Mouse (Mus musculus): ENCODE results near the gene Icam1.
"Not testable (repeated sequence)": the region's sequence is repeated elsewhere in the genome, so short reads cannot be mapped to it uniquely, and the experiment has no call there.

Gene Icam1

GRCm38 (mm10) chr9:21025258-21025810 is 9.5 kb downstream of the Icam1 start:
- DNase-seq = no peak

- DNase-seq = no peak
Measured at GRCm38 (mm10) chr9:21026849-21027248, 11.1 kb downstream of the Icam1 start.

- no peak for DNase-seq
Measured at GRCm38 (mm10) chr9:21027774-21028290, 12.0 kb downstream of the Icam1 start.

GRCm38 (mm10) chr9:21028560-21029110 is 12.8 kb downstream of the Icam1 start:
- DNase-seq = no peak

GRCm38 (mm10) chr9:21029291-21030054 is 13.7 kb downstream of the Icam1 start, which contains the start of gene Icam4:
Gene Icam4, plus strand, starts transcription at chr9:21029373.
- peak; percentile 46 for DNase-seq

GRCm38 (mm10) chr9:21030055-21030600 is 14.3 kb downstream of the Icam1 start:
- no peak for DNase-seq

DNA sequence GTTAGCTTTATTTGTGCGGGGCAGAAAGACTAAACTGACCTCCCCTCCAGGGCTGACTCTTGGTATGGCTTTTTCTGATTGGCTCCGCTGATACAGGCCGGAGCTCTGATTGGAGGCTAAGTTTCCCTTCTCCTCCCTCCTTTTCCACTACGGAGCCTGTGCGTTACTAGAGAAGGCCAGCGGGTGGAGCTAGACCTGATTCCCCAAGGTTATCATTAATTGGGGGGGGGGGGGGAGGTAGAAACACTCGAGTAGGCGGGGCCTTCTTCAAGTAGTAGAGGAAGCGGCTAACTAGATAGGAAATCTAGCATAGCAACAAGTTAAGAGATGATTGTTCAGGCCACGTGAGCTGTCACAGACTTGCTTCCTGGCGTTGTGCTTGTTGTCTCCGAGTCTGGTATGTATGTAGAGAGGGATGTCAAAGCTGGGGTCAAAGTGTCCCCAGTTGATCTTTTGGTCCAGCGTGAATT is 15.0 kb downstream of the Icam1 start:
- DNase-seq = peak; percentile 73

DNA sequence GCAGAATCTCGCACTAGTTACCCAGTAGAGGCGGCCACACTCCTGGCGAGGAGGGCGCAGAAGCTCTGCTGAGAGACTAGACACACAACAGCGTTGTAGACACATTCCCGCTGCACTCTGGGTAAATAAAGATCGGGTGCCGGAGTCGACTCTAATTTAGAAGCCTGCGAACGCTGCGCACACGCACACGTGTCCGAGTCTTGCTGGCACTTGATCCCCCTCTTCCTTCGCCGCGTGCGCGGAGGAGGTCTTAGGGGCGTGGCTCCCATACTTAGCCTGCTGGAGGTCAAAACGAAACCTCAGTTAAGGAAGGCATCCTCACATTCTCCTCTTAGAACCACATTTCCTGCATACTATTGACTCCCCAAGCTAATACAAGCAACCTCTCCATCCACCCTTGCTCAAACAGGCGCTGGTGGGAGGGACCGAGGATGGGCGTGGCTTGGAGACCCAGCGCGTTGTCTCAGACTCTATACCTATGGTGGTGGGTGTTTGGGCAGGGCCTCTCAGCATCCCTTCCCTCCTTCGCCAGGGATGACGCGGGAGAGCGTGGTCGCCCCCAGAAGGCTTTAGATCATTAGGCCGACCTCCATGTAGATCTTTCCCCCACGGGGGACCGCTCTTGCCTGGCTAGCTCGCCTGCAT is 15.6 kb downstream of the Icam1 start:
- DNase-seq = peak; percentile 39

DNA sequence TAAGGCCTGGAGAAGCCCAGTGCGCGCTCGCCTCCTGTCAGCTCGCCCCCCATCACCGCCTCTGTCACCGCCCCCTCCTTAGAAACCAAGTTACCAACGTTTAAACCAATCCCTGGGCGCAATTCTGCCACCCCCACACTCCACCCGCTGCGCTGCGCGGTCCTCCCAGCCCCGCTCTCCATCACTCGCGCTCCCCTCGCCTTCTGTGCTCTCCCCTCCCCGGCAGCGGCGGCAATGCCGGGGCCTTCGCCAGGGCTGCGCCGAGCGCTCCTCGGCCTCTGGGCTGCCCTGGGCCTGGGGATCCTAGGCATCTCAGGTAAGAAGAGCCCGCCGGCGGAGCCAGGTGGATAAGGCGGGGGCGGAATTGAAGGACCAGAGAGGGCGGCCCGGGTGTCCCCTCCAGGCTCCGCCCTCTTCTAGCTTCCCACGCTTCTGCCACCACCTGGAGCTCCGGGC is 16.1 kb downstream of the Icam1 start, which contains the start of gene Icam5:
Gene Icam5 (plus strand): TSS at position 178 of the 456 bp plus-strand sequence.
- DNase-seq = no peak

DNA sequence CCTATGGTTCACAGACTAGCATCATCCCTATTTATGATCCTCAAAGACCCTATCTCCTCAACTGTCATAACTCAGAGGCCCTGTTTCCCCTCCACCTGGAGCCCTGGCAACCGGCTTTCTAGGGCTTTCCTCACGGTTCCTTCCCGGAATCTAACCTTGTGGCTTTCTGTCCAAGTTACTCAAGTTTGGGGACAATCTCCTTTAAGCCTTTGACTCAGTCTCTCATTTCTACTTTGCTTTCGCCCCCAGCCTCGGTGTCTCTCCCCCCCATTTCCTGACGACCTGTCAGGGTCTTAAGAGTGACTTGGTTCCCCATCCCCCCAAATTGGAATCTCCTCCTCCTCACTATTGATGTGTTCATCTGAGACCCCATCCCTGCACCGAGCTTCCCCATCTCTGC is 16.7 kb downstream of the Icam1 start:
- no peak for DNase-seq

- no peak for DNase-seq
Measured at GRCm38 (mm10) chr9:21033136-21033535, 17.4 kb downstream of the Icam1 start.

- no peak for DNase-seq
Measured at GRCm38 (mm10) chr9:21034481-21035085, 18.8 kb downstream of the Icam1 start.

- DNase-seq = no peak
Measured at GRCm38 (mm10) chr9:21035586-21035985, 19.8 kb downstream of the Icam1 start.

DNA sequence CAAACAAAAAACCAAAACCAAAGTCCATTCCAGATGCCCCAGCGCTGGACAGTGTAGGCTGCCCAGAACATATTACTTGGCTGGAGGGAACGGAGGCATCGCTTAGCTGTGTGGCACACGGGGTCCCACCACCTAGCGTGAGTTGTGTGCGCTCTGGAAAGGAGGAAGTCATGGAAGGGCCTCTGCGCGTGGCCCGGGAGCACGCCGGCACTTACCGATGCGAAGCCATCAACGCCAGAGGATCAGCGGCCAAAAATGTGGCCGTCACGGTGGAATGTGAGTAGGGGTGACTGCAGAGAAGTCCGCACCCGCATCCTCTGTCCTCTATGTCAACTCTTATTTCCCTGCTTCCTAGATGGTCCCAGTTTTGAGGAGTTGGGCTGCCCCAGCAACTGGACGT is 20.4 kb downstream of the Icam1 start:
- no peak for DNase-seq

GRCm38 (mm10) chr9:21036666-21037065 is 20.9 kb downstream of the Icam1 start:
- DNase-seq = no peak

DNA sequence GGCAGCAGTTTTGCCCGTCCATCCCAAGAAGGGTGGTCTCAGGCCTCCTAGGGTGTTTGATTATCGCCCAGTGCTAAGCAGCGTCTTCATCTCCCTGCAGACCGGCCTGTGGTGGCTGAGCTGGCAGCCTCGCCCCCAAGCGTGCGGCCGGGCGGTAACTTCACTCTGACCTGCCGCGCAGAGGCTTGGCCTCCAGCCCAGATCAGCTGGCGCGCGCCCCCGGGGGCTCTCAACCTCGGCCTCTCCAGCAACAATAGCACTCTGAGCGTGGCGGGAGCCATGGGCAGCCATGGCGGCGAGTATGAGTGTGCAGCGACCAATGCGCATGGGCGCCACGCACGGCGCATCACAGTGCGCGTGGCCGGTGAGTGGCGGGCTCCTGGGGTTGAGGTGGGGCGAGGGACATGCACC is 21.7 kb downstream of the Icam1 start:
- no peak for DNase-seq

DNA sequence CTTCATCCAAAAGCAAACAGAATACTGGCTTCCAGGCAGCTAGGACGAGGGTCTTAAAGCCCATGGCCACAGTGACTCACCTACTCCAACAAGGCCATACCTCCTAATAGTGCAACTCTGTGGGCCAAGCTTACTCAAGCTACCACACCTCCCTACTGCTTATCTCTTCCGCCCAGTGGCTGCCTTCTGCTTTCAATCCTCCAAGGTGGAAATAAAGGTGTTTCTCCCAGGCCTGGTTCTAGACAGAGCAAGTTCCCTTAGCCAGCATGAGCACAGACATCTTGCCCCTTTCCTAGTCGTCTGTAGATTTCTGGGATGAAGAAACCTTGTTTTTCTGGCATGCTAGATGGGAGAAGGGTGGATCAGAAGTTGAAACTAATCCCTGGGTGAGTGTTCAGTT is 24.0 kb downstream of the Icam1 start:
- DNase-seq = no peak

DNA sequence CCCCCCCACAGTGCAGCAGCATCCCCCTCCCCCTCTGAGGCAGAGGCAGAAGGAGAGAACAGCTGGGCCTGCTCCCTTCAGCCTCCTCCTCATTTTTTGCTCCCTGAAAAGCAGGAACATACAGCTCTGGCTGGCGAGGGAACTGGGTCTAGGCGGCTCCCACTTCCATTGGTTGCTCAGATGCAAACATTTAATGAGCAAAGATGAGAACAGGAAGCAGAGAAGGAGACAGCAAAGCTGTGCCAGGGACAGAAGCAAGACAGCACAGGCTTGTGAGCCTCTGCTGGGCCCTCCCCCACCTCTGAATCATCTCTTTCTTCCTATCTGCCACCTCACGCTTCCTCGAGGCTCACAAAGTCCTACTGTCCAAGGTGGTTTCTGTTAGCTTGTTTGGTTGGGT is 25.5 kb downstream of the Icam1 start:
- DNase-seq = no peak

GRCm38 (mm10) chr9:21043563-21043962 is 27.8 kb downstream of the Icam1 start:
- no peak for DNase-seq

DNA sequence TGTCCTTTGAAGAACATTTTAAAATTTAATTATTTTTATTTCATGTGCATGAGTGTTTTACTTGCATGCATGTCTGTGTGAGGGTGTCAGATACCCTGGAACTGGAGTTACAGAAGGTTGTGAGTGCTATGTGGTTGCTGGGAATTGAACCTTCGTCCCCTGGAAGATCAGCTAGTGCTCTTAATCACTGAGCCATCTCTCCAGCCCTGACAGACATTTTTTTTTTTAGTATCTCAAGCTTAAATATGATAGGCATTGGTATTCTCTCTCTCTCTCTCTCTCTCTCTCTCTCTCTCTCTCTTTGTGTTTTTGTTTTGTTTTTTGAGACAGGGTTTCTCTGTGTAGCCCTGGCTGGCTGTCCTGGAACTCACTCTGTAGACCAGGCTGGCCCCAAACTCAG is 29.0 kb downstream of the Icam1 start:
- DNase-seq = not testable (repeated sequence)

DNA sequence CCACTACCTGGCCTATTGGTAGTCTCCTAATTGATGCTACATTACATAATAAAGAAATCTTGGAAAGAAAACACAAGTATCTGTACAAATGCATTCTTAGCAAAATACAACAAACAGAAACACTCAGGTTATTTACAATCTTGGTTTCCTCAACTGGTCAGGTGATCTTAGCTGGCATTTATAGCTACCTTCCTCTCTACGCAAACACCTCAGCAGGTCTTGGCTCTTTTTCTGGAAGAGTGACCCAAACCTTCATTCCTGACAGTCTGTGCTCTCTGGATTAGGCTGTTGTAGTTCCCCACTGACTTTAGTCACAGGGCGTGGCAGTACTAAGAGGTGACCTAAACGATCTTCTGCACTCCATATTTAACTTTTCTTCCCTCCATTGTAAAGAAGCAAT is 29.4 kb downstream of the Icam1 start:
- DNase-seq = no peak

- DNase-seq = no peak
Measured at GRCm38 (mm10) chr9:21051578-21051977, 35.8 kb downstream of the Icam1 start.

GRCm38 (mm10) chr9:21062928-21063327 is 47.1 kb downstream of the Icam1 start:
- no peak for DNase-seq

Measured in cerebellum, adult 11-12 months (tissue).